Mouse (Mus musculus): ENCODE data around the gene Hoxb7.

- TF ChIP-seq CTCF (IDR thresholded peaks at IDR 0.05; ENCODE audit: borderline replicate concordance, insufficient read depth, low read length) = no peak
- TF ChIP-seq POLR2A (IDR thresholded peaks at IDR 0.05; ENCODE audit: low read depth, low read length) = no peak; the same call in 1 of the 2 replicates
Observed at GRCm38 (mm10) chr11:96284041-96284749, 2.2 kb upstream of the Hoxb7 start.
